Comparison of ENCODE assay signal across 17 mouse cellular contexts in genomic region chr12:111583058-111583457, GRCm38 (mm10). TPM values are rescaled to one million over a fixed set of nuclear protein-coding genes. Genes with fewer than 3 reads are reported as not detected.
DNase-seq lines count a peak whose midpoint lies in the region; TF ChIP-seq lines count a peak whose summit lies in the region.
"Had no signal": no experiment of that assay in that cellular context is flagged by ENCODE, and none has a peak within 500 bp of the region (broad histone marks: within the 10 kb centered on the region; RNA-seq: fewer than 3 reads in every experiment).

No protein-coding gene starts in this region.

- peak; percentile 27 to 65 for DNase-seq in adrenal gland, adult (ENCODE audit: inconsistent age in 2 of 2, low spot score in 1 of 2)
- DNase-seq in adrenal gland, postnatal 4 days (ENCODE audit: low spot score in 2 of 2) = no peak
- DNase-seq in layer of hippocampus, adult 2 months (ENCODE audit: low spot score in 2 of 2) = no peak
- DNase-seq in layer of hippocampus, postnatal 14 days (ENCODE audit: low spot score in 2 of 2) = no peak
- peak; percentile 41 for DNase-seq in adrenal gland, postnatal 14 days
- no peak for DNase-seq in embryo, embryonic 9.5 days (ENCODE audit: extremely low spot score)
- DNase-seq: cerebellum, adult 11-12 months; cerebellum, adult 8-10 months; cerebellum, postnatal 10 days; cerebellum, postnatal 36 days; embryo, embryonic 11 days; gastrocnemius, postnatal 14 days; heart, adult 11 months had no signal

- no peak overlapping the region for H3K4me3 ChIP-seq in layer of hippocampus, adult 2 months
- H3K4me3 ChIP-seq: forebrain, embryonic 10.5 days; forebrain, embryonic 13.5 days; hindbrain, embryonic 12.5 days; hindbrain, embryonic 15.5 days had no signal

- TF ChIP-seq CTCF in layer of hippocampus, adult 2 months (conservative IDR thresholded peaks at IDR 0.05) = no peak

- 0 out of 2 replicates have a peak overlapping the region, but pooled peaks have one; percentile 20 for H3K27ac ChIP-seq in layer of hippocampus, adult 2 months
- H3K27ac ChIP-seq: forebrain, embryonic 10.5 days; forebrain, embryonic 13.5 days; hindbrain, embryonic 12.5 days; hindbrain, embryonic 15.5 days had no signal

RNA-seq across cellular contexts. Expression of gene Mark3, which starts 8.7 kb away (rescaled TPM):
- total RNA-seq in adrenal gland, postnatal 4 days (2021) = 100 to 1,000 TPM; 104 to 111 TPM
- total RNA-seq in layer of hippocampus, adult 2 months (2021) = 100 to 1,000 TPM; 108 to 110 TPM
- total RNA-seq in layer of hippocampus, postnatal 14 days (2021) = 100 to 1,000 TPM; 126 to 133 TPM
- total RNA-seq in adrenal gland, postnatal 14 days (2021) = 98.3 and 98.5 TPM in 2 replicates

RNA-seq across cellular contexts. Expression of gene Eif5, which starts 45.2 kb away (rescaled TPM):
- total RNA-seq in adrenal gland, postnatal 4 days (2021) = 100 to 1,000 TPM; 395 to 408 TPM
- total RNA-seq in layer of hippocampus, adult 2 months (2021) = 100 to 1,000 TPM; 253 to 260 TPM
- total RNA-seq in layer of hippocampus, postnatal 14 days (2021) = 100 to 1,000 TPM; 218 to 276 TPM
- 334 and 370 TPM in 2 replicates for total RNA-seq in adrenal gland, postnatal 14 days (2021)

Comparison
In these comparisons a context has a peak if more than half of its experiments do, and no peak if none do; other contexts are left out.
1. DNase-seq: peak in adrenal gland, adult (2 of 2) and adrenal gland, postnatal 14 days (single experiment); none in adrenal gland, postnatal 4 days (0 of 2), layer of hippocampus, adult 2 months (0 of 2), layer of hippocampus, postnatal 14 days (0 of 2) and embryo, embryonic 9.5 days (single experiment).